In the genomic region with DNA sequence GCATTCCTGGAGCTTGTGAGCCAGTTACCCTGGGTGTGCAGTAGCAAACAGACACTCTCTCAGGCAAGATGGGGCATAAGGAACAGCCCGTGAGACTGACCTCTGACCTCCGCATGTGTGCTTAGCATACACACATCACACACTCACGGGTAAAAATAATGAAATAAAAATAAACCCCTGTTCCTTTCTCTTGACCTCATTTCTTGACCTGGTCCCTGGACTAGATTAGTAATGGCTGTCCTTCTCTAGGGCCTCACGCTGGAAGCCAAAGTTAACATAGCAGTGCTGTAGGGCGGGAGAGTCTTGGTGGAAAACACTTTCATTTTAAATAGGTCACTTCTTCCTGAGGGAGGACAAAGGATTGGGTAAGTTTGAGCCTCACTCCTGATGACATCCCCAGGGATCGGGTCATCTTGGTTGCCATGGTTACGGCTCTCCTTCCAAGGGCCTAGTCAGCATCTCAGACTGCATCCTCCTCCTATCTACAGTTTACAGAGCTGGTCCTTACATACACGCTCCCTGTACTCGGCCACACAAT, we compare ENCODE assay signal across 12 mouse cellular contexts. TPM values are rescaled to one million over a fixed set of nuclear protein-coding genes. Genes with fewer than 3 reads are reported as not detected.
DNase-seq lines count a peak whose midpoint lies in the region; ATAC-seq and TF ChIP-seq lines count a peak whose summit lies in the region.
"Had no signal": no experiment of that assay in that cellular context is flagged by ENCODE, and none has a peak within 500 bp of the region (broad histone marks: within the 10 kb centered on the region; RNA-seq: fewer than 3 reads in every experiment).

No protein-coding gene starts in this region.

- no peak for TF ChIP-seq CTCF in testis, adult 2 months (IDR thresholded peaks at IDR 0.05; ENCODE audit: control insufficient read depth, insufficient read depth, insufficient replicate concordance, low read depth, low read length)

- no peak for TF ChIP-seq POLR2A in testis, adult 2 months (IDR thresholded peaks at IDR 0.05; ENCODE audit: control insufficient read depth, low read depth, low read length)

- WGBS in embryonic facial prominence, embryonic 12.5 days: 32% methylated on average over 9 of the region's 9 CpGs
- WGBS in midbrain, embryonic 10.5 days: 33% methylated on average over 9 of the region's 9 CpGs

- 0 out of 2 replicates have a peak, but pooled peaks have one; percentile 17 for ATAC-seq in embryonic facial prominence, embryonic 12.5 days (ENCODE audit: insufficient number of reproducible peaks, insufficient read depth, low FRiP score, low TSS enrichment)
- no peak for ATAC-seq in megakaryocyte-erythroid progenitor cell, adult 5-6 weeks (replicated peaks; ENCODE audit: low FRiP score, low TSS enrichment, poor library complexity, severe bottlenecking)
- no peak for ATAC-seq in megakaryocyte, adult 5-6 weeks (ENCODE audit: poor library complexity, severe bottlenecking)
- ATAC-seq: inflammation-experienced regulatory T-cells, adult 6 months had no signal

- no peak overlapping the region for H3K9ac ChIP-seq in embryonic facial prominence, embryonic 12.5 days
- H3K9ac ChIP-seq: limb, embryonic 15.5 days had no signal

- H3K4me2 ChIP-seq in embryonic facial prominence, embryonic 12.5 days (replicated peaks): no peak overlapping the region
- H3K4me2 ChIP-seq: limb, embryonic 15.5 days had no signal

- no peaks in the 10 kb centered on the region for H3K9me3 ChIP-seq in embryonic facial prominence, embryonic 12.5 days
- no peaks in the 10 kb centered on the region for H3K9me3 ChIP-seq in midbrain, embryonic 10.5 days (replicated peaks)
- H3K9me3 ChIP-seq: limb, embryonic 15.5 days; megakaryocyte, embryonic 14.5 days had no signal

- H3K4me1 ChIP-seq in testis, adult 2 months (ENCODE audit: control insufficient read depth, insufficient read depth, low read length): peaks cover 8% of the 10 kb centered on the region
- peaks cover 20% of the 10 kb centered on the region for H3K4me1 ChIP-seq in embryonic facial prominence, embryonic 12.5 days
- peaks cover 48% of the 10 kb centered on the region for H3K4me1 ChIP-seq in midbrain, embryonic 10.5 days
- H3K4me1 ChIP-seq: megakaryocyte, embryonic 14.5 days had no signal

- H3K27me3 ChIP-seq in testis, adult 2 months (ENCODE audit: control insufficient read depth, insufficient read depth, low read length): no peaks in the 10 kb centered on the region
- H3K27me3 ChIP-seq in embryonic facial prominence, embryonic 12.5 days: no peaks in the 10 kb centered on the region
- H3K27me3 ChIP-seq in midbrain, embryonic 10.5 days (ENCODE audit: low read depth, poor library complexity, severe bottlenecking): no peaks in the 10 kb centered on the region
- H3K27me3 ChIP-seq: limb, embryonic 15.5 days had no signal

- DNase-seq in testis, postnatal 10 days (ENCODE audit: low spot score): no peak
- DNase-seq in midbrain, embryonic 10.5 days (ENCODE audit: low spot score): peak; percentile 66
- DNase-seq in frontal cortex, postnatal 25 days (ENCODE audit: low spot score in 2 of 2): no peak
- no peak for DNase-seq in ovary, postnatal 10 days (ENCODE audit: low spot score)
- DNase-seq: adrenal gland, postnatal 25 days had no signal

- no peak overlapping the region for H3K4me3 ChIP-seq in testis, adult 2 months (ENCODE audit: control insufficient read depth, low read depth, low read length)
- H3K4me3 ChIP-seq in embryonic facial prominence, embryonic 12.5 days: no peak overlapping the region
- 0 out of 2 replicates have a peak overlapping the region, but pooled peaks have one; percentile 0 for H3K4me3 ChIP-seq in midbrain, embryonic 10.5 days
- H3K4me3 ChIP-seq: limb, embryonic 15.5 days; megakaryocyte, embryonic 14.5 days had no signal

- H3K27ac ChIP-seq in testis, adult 2 months (ENCODE audit: control insufficient read depth, insufficient read depth, low read depth, low read length): peak overlapping the region; percentile 22; the same call in 1 of the 2 replicates
- no peak overlapping the region for H3K27ac ChIP-seq in embryonic facial prominence, embryonic 12.5 days
- peak overlapping the region; percentile 52 for H3K27ac ChIP-seq in midbrain, embryonic 10.5 days (replicated peaks)
- H3K27ac ChIP-seq: limb, embryonic 15.5 days had no signal

- no peaks in the 10 kb centered on the region for H3K36me3 ChIP-seq in testis, adult 2 months (ENCODE audit: control insufficient read depth, insufficient read depth, low read length)
- H3K36me3 ChIP-seq in embryonic facial prominence, embryonic 12.5 days: no peaks in the 10 kb centered on the region
- no peaks in the 10 kb centered on the region for H3K36me3 ChIP-seq in midbrain, embryonic 10.5 days
- H3K36me3 ChIP-seq: limb, embryonic 15.5 days had no signal

RNA-seq across cellular contexts. Expression of gene Errfi1, which starts 59.4 kb away (rescaled TPM):
- polyA plus RNA-seq in testis, adult 2 months (2012; rRNA removed): 10.6 and 11.2 TPM in 2 replicates
- 26.9 and 27.8 TPM in 2 replicates for polyA plus RNA-seq in embryonic facial prominence, embryonic 12.5 days (2016; fragmentation: Nextera tagmentation; extraction: Ambion mirVana)
- polyA plus RNA-seq in midbrain, embryonic 10.5 days (2016; fragmentation: Nextera tagmentation; extraction: Ambion mirVana): 23.4 and 25.2 TPM in 2 replicates
- total RNA-seq in megakaryocyte-erythroid progenitor cell, adult 5-6 weeks (2014; fragmentation: Nextera tagmentation): 0.42 TPM in 1 of 2 replicates, not detected in the other
- 0.27 and 1.2 TPM in 2 replicates for total RNA-seq in megakaryocyte-erythroid progenitor cell, adult 5-6 weeks (2017)
- total RNA-seq in megakaryocyte, adult 5-6 weeks (2015): 1.8 and 3.7 TPM in 2 replicates
- 2.3 and 3.4 TPM in 2 replicates for total RNA-seq in megakaryocyte, adult 5-6 weeks (2017)
